Mouse (Mus musculus) G1E-ER4 (cell line): ENCODE data around the gene Zfp148. TPM values are rescaled to one million over a fixed set of nuclear protein-coding genes. Genes with fewer than 3 reads are reported as not detected.

Experiments used
- GATA1 ChIP-seq: IDR thresholded peaks from one replicate; pipeline ENCODE4 v1.8.0; 2012; ENCODE audit warnings: low read length, inconsistent platforms
- polyA plus RNA-seq: library from polyadenylated mRNA; stranded (reverse); fragments of >175 nt; gene quantifications from 2 replicates; pipeline ENCODE4 v1.2.3, GENCODE M21; 2012

Gene Zfp148
- polyA plus RNA-seq, 1 experiment: 7.5 TPM

DNA sequence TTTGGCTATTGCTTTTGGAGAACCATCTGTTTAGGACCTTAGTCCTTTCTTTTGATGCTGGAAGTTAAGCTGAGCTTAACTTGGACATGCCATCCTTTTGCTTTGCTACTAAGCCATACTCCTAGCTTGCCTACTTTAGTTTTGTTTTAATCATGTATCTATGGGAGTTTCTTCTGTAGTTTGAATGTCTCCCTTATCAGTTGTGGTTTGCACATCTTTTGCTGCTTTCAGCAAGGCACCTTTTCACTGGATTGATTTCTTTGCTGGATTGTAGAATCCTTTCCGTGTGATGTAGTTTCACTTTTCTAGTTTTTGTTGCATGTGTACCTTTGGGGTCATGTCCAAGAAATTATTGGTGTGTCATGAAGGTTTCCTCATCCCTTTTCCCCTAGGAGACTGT, 30.0 kb downstream of the Zfp148 start:
- TF ChIP-seq GATA1: no peak

DNA sequence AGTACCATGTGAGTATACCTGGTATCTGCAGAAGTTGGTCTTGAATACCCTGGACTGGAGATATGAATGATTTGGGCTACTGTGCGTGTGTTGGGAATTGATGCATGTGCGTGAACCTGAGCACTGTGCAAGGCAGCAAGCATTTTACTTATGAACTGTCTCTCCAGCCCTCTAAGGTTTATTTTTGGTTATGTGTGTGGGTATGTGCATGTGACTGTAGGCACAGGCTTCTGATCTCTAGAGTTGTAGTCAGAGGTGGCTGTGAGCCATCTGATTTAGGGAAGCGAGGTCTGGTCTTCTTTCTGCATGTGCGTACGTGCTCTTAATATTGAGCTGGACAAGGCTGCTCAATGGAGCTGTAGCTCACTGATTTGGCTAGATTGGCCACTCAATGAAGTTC, 33.6 kb downstream of the Zfp148 start:
- no peak for TF ChIP-seq GATA1

DNA sequence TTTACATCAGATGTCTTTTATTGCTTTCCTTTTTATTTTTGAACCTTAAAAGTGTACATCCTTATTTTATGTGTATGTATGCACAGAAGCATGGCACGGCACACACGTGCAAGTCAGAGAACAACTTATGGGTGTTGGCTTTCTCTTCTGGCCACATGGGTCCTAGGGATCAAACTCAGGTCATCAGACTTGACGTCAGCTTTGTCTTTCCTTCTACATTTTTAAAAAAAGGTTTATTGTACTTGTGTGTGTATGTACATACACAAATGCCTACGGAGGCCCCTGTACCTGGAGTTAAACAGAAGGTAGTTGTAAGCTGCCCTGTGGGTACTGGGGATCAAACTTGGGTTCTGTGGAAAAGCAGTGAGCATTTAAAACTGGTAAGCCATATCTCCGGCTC, 35.0 kb downstream of the Zfp148 start:
- no peak for TF ChIP-seq GATA1

GRCm38 (mm10) chr16:33428327-33428726, 47.7 kb downstream of the Zfp148 start:
- no peak for TF ChIP-seq GATA1

- TF ChIP-seq GATA1: no peak
Observed at GRCm38 (mm10) chr16:33431660-33432059, 51.0 kb downstream of the Zfp148 start.

DNA sequence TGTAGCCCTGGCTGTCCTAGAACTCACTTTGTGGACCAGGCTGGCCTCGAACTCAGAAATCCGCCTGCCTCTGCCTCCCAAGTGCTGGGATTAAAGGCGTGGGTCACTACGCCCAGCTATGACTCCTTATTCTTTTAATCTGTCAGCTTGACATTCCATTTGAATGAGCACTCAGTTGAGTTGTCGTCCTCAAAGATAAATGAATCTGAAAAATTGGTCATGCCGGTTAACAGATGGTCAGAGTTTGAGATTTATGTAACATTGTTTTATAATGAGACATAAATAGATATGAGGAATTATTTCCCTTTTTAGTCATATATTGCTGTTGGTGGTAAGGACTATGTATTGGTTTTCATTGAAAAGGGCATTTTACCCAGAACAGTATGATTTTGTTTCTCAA, 60.4 kb downstream of the Zfp148 start:
- TF ChIP-seq GATA1: no peak

DNA sequence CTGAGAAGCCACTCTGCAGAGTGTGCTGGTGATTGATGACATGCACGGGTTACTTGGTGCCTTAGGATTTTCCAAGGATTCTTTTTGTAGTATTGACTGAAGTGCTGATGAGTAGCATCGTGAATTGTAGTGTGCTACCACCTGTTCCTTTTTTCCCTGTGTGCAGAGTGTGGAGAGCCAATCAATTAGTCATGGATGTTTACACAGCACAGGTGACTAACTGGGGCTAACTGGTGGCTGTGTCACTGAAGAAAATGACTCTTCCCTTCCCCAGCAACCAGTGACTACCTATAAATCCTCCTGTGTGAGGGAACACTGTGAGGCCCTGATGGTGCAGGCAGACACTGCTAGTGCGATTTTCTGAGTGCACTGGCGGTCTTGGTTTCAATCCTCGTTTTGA, 66.2 kb downstream of the Zfp148 start:
- TF ChIP-seq GATA1: no peak

DNA sequence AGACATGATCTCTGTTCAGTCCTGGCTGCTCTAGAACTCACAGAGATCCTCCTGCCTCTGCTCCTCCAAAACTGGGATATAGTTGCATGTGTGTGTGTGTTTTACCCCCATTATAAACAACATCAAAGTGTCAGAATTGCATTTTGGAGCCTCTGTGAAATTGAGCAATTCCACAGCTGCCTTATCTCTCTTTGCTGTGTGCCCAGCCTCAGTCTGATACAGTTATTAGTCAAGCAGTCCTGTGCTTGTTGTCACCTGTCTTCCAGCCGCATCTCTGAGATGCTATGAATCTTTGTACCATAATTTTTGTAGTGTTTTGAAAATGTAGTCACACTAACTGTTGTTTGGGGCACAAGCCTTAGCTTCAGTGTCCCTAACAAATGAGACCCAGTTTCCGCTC, 73.2 kb downstream of the Zfp148 start:
- no peak for TF ChIP-seq GATA1

- TF ChIP-seq GATA1: no peak
Observed at GRCm38 (mm10) chr16:33454306-33454705, 73.7 kb downstream of the Zfp148 start.

DNA sequence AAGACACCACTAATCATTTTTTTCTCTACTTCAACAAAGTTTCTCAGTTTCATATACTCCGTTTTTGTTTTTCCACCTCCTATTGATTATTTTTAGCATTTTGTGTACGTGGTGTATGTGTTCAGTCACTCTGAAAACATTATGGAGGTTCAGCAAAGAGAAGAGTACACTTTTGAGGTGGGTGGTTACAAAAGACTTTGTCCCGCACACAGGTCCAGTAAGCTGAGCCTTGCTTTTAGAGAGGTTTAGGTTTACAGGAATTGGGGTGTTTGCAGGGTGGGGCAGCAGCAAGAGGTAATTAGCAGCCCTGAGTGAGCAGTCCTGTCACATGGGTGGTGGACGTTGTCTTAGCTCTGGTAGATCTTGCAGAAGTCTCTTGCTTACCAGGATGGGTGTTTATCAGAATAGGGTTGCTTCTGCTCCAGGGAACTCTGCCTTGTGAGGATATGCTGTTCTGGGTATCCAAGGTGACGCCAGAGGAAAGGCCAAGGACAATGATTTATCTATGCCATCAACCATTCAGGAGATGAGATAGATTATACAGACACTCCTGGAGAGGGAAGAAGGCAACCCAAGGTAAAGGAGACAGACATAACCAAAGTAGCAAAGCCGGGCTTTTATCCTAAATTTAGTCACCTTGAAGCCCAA, 74.8 kb downstream of the Zfp148 start:
- no peak for TF ChIP-seq GATA1

- TF ChIP-seq GATA1: no peak
Observed at GRCm38 (mm10) chr16:33459101-33459500, 78.5 kb downstream of the Zfp148 start.

GRCm38 (mm10) chr16:33461416-33461815, 80.8 kb downstream of the Zfp148 start:
- no peak for TF ChIP-seq GATA1

- TF ChIP-seq GATA1: no peak
Observed at GRCm38 (mm10) chr16:33464509-33465241, 84.0 kb downstream of the Zfp148 start.

DNA sequence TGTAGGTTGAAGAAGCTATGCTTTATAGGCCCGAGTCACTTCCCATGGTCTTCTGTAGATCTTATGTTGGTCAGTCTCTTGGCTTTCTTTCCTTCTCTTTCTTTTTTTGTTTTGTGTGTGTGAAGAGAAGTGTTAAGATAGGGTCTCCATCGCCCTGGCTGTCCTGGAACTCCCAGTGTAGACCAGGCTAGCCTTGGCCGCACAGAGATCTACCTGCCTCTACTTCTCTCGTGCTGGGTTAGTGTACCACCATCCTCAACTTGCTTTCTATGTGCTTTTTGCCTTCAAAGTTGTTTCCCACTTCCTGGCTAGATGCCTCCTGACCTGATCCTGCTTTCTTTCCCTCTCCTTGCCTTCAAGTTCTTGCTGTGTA, 84.6 kb downstream of the Zfp148 start:
- TF ChIP-seq GATA1: no peak

DNA sequence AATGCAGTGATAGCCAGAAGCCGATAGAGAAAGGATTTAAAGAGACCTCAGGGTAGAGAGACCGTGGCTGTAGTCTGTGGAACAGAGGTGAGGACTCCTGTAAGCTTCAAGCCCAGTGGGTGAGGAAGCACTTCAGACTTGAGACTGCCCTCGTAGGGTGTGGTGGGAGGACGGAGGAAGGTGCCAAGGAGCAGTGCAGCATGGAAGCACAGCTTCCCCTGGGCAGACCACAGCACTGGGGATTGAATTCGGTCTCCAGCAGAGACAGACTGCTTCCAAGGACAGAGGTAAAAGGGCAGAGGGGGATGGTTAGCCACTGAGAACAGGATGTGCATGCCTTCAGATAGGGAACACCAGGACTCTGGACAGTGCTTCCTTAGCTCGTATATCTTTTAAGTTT, 86.8 kb downstream of the Zfp148 start:
- no peak for TF ChIP-seq GATA1

GRCm38 (mm10) chr16:33469973-33470372, 89.3 kb downstream of the Zfp148 start:
- TF ChIP-seq GATA1: no peak

DNA sequence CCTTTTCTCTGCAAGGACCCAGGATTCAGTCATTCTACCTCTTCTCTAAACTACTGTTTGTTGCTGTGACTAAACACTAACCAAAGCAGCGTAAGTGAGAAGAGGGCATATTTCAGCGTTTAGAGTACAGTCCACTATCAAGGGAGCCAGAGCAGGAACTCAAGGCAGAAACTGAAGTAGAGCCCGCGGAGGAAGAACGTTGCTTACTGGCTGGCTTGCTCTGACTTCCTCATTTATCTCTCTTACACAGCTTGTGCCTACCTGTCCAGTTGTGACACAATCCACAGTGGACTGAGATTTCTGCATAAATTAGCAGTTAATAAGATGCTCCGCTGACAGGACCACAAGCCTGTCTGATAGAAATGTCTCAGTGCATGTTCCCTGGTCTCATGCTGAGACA, 93.7 kb downstream of the Zfp148 start:
- no peak for TF ChIP-seq GATA1

- no peak for TF ChIP-seq GATA1
Observed at GRCm38 (mm10) chr16:33479926-33480325, 99.3 kb downstream of the Zfp148 start.

- TF ChIP-seq GATA1: no peak
Observed at GRCm38 (mm10) chr16:33481148-33481547, 100.5 kb downstream of the Zfp148 start.
